ENCODE assay signal across 11 mouse cellular contexts in the genomic region with DNA sequence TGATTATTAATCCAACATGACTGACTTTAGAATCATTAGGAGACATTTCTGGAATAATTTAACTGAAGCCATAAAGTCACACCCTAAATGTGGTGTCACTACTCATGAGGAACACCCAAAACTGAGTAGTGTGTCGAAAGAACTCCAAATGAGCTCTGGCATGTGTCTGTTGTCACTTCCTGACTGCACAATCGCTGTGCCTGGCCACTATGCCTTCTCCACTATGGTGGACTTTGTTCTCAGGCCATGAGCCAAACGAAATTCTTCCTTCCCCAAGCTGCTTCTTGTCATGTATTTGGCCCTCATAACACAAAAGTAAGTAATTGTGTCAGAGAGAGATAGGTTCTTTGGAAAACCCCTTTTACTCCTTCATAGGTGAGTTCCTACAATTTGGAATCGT.
"Had no signal": no experiment of that assay in that cellular context is flagged by ENCODE, and none has a peak within 500 bp of the region (broad histone marks: within the 10 kb centered on the region; RNA-seq: fewer than 3 reads in every experiment).

No protein-coding gene starts in this region.

- H3K9me3 ChIP-seq: limb, embryonic 10.5 days; lung, embryonic 15.5 days; midbrain, embryonic 12.5 days had no signal

- H3K27me3 ChIP-seq: lung, embryonic 15.5 days; midbrain, embryonic 12.5 days had no signal

- H3K4me2 ChIP-seq: hindbrain, embryonic 14.5 days; liver, embryonic 11.5 days; lung, embryonic 15.5 days; midbrain, embryonic 12.5 days had no signal

- H3K4me1 ChIP-seq: limb, embryonic 10.5 days; lung, embryonic 15.5 days; midbrain, embryonic 12.5 days had no signal

- H3K36me3 ChIP-seq: limb, embryonic 10.5 days; lung, embryonic 15.5 days; midbrain, embryonic 12.5 days had no signal

- H3K9ac ChIP-seq: hindbrain, embryonic 14.5 days; lung, embryonic 15.5 days; midbrain, embryonic 12.5 days had no signal

- ATAC-seq: intestine, embryonic 16.5 days; midbrain, embryonic 16.5 days had no signal

- DNase-seq: lung, postnatal 36 days; right cerebral cortex, postnatal 14 days; thymus, postnatal 4 days had no signal

- H3K4me3 ChIP-seq: left cerebral cortex, adult 2 months; limb, embryonic 10.5 days; lung, embryonic 15.5 days; midbrain, embryonic 12.5 days had no signal

- H3K27ac ChIP-seq: hindbrain, embryonic 14.5 days; left cerebral cortex, adult 2 months; limb, embryonic 10.5 days; lung, embryonic 15.5 days; midbrain, embryonic 12.5 days had no signal
